Mouse (Mus musculus): Measurements from ENCODE around the gene Clic1.

The Clic1 gene

GRCm38 (mm10) chr17:35044904-35045806 is 4.6 kb upstream of the Clic1 start:
- DNase-seq (ENCODE audit: low read depth, low spot score), result no peak

DNA sequence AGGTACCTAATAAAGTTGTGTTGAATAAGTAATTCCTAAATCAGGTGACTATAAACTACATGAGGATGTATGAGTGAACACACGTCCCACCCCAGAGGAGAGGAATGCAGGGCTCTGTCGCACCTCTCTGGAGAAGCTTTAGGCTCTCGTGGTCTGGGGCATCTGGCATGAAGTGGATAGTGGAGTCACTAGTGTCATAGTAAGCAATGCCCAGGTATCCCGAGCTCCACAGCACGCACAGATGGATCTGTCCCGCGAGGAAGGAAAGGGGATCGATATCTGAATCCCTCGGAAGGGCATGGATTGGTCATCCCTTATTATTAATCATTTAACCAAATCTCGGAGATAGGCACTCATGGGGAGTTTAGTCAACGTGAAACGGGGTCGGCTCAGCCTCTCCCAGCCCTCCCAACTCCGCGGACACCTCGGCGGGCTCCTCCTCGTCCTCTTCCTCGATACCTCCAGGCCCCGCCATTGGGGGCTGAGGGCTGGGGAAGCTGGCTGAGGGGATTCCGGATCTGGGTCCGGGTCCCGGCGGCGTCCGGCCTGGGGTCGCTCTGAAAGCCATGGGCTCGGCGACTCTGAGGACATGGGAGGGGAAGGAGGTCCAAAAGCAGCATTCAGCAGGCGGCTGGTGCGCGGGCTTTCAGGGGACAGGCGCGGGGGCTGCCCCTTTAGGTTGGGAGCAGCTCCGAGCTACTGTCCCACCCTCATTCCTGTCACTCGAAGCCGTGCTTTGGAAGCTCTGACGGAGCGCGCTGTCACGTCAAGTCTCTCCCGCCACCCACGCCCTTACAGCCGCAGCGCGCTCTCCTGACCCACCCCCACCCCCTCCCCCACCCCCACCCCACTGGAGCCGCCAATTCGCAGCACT is 3.7 kb upstream of the Clic1 start:
- no peak for DNase-seq (ENCODE audit: low read depth, low spot score)

- DNase-seq (ENCODE audit: low read depth, low spot score), result peak; percentile 100
These were observed 2.9 kb upstream of the Clic1 start, which contains the start of gene Msh5 for GRCm38 (mm10) chr17:35046681-35047455. Msh5 (minus strand) TSS chr17:35046745.

DNA sequence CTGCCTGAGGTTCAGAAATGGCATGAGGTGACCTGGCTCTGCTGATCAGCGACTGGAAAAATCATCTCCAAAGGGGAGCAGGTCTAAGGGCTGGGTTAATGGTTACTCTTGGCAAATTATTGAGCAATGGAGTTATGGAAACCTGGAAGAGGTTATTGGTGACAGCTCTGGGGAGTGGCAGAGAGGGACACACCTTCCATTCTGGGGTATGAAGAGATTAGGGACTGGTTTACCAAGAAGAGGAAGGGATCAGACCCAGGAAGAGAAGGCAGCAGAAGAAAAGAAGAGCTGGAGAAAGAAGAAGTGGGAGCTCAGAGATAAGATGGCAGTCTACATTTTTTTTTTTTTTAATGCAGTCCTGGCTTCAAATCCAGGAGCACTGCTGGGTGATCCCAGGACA is 2.1 kb upstream of the Clic1 start:
- no peak for DNase-seq (ENCODE audit: low read depth, low spot score)

GRCm38 (mm10) chr17:35048149-35048931 is 1.4 kb upstream of the Clic1 start:
- no peak for DNase-seq (ENCODE audit: low read depth, low spot score)

DNA sequence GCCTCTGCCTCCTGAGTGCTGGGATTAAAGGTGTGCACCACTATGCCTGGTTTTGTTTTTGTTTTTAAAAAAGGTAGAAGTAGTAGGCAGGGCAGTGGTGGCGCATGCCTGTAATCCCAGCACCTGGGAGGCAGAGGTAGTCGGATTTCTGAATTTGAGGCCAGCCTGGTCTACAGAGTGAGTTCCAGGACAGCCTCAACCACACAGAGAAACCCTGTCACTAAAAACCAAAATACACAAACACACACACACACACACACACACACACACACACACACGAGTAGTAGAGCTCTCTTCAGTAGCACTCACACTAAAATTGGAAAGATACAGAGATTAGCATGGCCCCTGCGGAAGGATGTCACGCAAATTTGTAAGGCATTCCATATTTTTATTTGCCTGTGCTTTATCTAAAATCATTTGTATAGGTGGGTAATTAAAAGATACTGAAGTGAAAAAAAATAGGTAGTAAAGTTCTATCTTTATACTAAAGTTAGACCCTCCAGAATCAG is 780 bp upstream of the Clic1 start:
- DNase-seq (ENCODE audit: low read depth, low spot score), result no peak

DNA sequence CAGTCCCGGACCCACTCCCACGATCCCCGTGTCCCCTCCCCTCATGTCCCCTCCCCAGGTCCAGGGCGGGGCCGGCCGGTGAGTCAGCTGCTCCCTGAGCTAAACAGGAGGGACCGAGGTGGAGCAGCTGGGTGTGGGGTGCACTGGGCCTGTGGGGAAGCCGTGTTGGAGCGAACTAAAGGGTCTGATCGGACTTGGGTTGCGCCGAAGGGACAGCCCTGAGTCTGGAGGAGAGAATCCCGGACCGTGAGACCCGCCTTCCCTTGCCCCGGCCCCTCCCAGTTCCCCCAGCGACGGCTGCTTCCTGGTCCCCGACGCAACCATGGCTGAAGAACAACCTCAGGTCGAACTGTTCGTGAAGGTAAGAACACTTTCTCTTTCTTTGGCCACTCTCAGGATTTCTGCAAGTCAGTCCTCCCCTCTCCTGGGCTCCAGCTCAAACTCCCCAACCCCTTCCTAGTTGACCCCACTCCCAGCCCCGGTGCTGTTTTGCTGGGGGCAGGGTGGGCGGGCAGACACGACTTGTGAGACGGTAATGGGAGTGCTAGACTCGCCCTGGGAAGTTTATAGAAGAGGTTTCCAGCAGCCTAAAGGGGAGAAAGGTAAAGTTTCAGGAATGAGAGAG is 472 bp downstream of the Clic1 start:
- peak; percentile 55 for DNase-seq (ENCODE audit: low read depth, low spot score)

GRCm38 (mm10) chr17:35051156-35052086 is 1.7 kb downstream of the Clic1 start:
- DNase-seq (ENCODE audit: low read depth, low spot score), result peak; percentile 83

- peak; percentile 42 for DNase-seq (ENCODE audit: low read depth, low spot score)
These were observed 2.6 kb downstream of the Clic1 start for GRCm38 (mm10) chr17:35052271-35052798.

GRCm38 (mm10) chr17:35055691-35056495 is 6.1 kb downstream of the Clic1 start:
- no peak for DNase-seq (ENCODE audit: low read depth, low spot score)

- DNase-seq (ENCODE audit: low read depth, low spot score), result no peak
These were observed 7.3 kb downstream of the Clic1 start for GRCm38 (mm10) chr17:35057090-35057489.

DNA sequence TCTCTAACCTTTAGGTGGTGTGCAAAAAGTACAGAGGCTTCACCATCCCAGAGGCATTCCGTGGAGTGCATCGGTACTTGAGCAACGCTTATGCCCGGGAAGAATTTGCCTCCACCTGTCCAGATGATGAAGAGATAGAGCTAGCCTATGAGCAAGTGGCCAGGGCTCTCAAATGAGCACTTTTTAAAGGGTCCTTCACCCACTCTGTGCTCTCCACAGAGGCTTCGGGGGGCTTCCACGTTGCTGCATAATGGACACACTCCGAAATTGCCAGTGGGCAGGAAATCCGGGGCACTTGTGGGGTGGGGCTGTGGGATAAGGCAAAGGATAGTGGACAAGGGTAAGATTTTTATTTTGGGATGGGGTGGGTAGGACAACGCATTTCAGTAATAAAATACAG is 8.6 kb downstream of the Clic1 start:
- no peak for DNase-seq (ENCODE audit: low read depth, low spot score)

GRCm38 (mm10) chr17:35058911-35059892 is 9.4 kb downstream of the Clic1 start, which contains the start of gene Ddah2:
Ddah2 (plus strand) TSS chr17:35059035.
- peak; percentile 91 for DNase-seq (ENCODE audit: low read depth, low spot score)

DNA sequence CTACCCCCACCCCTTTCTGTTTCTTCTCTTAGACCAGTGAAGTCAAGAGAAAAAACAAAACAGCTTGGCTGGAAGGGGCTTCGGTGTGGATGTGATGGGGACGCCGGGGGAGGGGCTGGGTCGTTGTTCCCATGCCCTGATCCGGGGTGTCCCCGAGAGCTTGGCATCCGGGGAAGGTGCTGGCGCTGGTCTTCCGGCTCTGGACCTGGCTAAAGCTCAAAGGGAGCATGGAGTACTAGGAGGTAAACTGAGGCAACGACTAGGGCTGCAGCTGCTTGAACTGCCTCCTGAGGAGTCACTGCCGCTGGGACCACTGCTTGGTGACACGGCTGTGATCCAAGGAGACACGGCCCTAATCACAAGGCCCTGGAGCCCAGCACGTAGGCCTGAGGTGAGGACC is 10.3 kb downstream of the Clic1 start:
- no peak for DNase-seq (ENCODE audit: low read depth, low spot score)

GRCm38 (mm10) chr17:35060737-35061297 is 11.1 kb downstream of the Clic1 start:
- DNase-seq (ENCODE audit: low read depth, low spot score), result peak; percentile 61

DNA sequence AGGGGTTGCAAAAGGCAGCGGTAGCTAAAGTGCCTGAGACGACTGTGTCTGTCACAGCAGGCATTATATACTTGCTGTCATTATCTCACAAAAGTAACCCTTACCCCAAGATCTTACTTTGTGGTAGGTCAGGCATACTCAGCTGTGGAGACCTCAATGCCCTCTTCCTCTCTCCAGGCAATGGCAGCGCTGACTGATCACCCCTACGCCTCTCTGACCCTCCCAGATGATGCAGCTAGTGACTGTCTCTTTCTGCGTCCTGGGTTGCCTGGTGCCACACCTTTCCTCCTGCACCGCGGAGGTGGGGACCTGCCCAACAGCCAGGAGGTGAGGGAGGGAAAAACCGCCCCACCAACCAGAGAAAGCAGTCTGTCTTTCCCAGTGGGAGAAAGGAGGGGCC is 11.5 kb downstream of the Clic1 start:
- peak; percentile 41 for DNase-seq (ENCODE audit: low read depth, low spot score)

Data from ES-CJ7 (cell line).